Mouse (Mus musculus) Patski (cell line): ENCODE data around the gene Sfn. TPM values are rescaled to one million over a fixed set of nuclear protein-coding genes. Genes with fewer than 3 reads are reported as not detected.

Experiments used
- ATAC-seq: fragments of 100-300 bp; one replicate; pipeline ENCODE4 v1.8.0; 2021
- CTCF ChIA-PET: fragments of 350-600 bp; sonication (Branson Sonifier 250); formaldehyde crosslinking; loops from one replicate; lab custom pipeline; 2022; ENCODE audit warnings: inconsistent platforms; lab: Charles Lee
- POLR2A ChIA-PET: fragments of 350-600 bp; sonication (Branson Sonifier 250); formaldehyde crosslinking; loops from one replicate; lab custom pipeline; 2022; ENCODE audit warnings: antibody characterized with exemption, inconsistent platforms; lab: Charles Lee
- DNase-seq: peaks from one replicate; pipeline ENCODE4 v3.0.0-alpha.2; 2011; ENCODE audit warnings: low read depth, low spot score
- H3K27me3 ChIP-seq: fragments of 371-371 bp; one replicate; pipeline ENCODE4 v1.5.1; 2021
- CTCF ChIP-seq: fragments of 100-300 bp; IDR thresholded peaks from one replicate; pipeline ENCODE4 v1.5.1; 2021
- in situ Hi-C: fragments of 300-500 bp; cut with MboI; formaldehyde crosslinking; loops from 3 replicates; pipeline ENCODE4 v1.11.1; 2018; ENCODE audit warnings: low pct_unique_long_range_greater_than_20kb, mixed read lengths
- polyA plus RNA-seq: library from polyadenylated mRNA; unstranded; gene quantifications from one replicate; pipeline ENCODE4 v1.2.3, GENCODE M21; 2021

The Sfn gene
- polyA plus RNA-seq, 1 experiment from 2014 or later, result 5.8 TPM

DNA sequence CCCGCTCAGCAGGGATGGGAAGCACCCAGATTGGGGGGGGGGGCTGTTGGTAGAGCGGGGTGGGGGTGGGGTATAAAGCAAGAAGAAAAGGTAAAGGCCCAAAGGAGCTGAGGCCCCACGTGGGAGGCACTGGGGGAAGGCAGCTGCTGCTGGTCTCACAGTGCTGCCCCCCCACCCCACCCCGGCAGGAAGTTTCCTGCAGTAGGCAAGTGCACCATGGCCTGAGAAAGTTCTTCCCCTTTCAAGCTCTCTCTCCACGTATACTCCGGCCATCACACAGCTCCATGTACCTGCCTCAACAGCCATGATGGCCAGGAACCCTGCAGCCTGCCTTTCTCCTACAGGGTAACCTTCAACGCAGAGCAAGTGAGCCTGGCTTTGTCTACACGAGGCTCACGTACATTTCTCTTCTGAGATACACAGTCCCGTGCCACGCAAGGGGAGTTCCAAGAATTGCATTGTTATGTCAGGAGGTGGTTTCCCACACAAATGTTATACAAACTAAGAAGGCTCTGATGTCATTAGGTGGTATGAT, 20.3 kb upstream of the Sfn start:
- no peak for TF ChIP-seq CTCF
- H3K27me3 ChIP-seq, result no peaks in the 10 kb centered on the region
- ATAC-seq, result no peak
- in situ Hi-C loops, result no loop called here
- CTCF ChIA-PET, result no interaction called here
- DNase-seq, result no peak
- POLR2A ChIA-PET, result interaction anchor here (0.6 to 0.8 kb wide), 2 partner anchors 9 to 51 kb away, joined by 3 to 5 read pairs; no protein-coding TSS in a partner anchor

DNA sequence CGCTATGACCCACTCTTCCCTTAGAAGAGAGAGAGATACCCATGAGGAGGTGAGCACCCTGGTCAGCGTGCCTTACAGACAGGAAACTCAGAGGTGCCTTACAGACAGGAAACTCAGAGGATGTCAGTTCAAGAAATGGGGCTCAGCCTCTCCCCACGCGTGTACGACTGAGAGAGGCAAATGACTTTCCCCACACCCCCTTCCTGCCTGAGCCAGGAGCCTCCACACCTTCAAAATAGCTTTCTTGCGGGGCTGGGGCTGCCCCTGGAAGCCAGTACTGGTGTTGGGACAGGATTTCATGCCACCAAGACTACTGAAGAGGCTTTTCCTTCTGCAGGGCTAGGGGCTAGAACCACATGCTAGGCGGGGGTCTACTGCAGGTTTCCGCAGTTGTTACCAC, 18.7 kb upstream of the Sfn start:
- no peak for TF ChIP-seq CTCF
- DNase-seq, result no peak
- CTCF ChIA-PET, result interaction anchor here (1.1 to 2.9 kb wide), 3 partner anchors 11 to 25 kb away, joined by 3 to 11 read pairs (median 6); no protein-coding TSS in a partner anchor
- POLR2A ChIA-PET, result interaction anchor here (1.1 kb wide), 1 partner anchor 16 kb away, joined by 4 read pairs; no protein-coding TSS in a partner anchor
- ATAC-seq, result no peak
- in situ Hi-C loops, result no loop called here
- no peaks in the 10 kb centered on the region for H3K27me3 ChIP-seq

DNA sequence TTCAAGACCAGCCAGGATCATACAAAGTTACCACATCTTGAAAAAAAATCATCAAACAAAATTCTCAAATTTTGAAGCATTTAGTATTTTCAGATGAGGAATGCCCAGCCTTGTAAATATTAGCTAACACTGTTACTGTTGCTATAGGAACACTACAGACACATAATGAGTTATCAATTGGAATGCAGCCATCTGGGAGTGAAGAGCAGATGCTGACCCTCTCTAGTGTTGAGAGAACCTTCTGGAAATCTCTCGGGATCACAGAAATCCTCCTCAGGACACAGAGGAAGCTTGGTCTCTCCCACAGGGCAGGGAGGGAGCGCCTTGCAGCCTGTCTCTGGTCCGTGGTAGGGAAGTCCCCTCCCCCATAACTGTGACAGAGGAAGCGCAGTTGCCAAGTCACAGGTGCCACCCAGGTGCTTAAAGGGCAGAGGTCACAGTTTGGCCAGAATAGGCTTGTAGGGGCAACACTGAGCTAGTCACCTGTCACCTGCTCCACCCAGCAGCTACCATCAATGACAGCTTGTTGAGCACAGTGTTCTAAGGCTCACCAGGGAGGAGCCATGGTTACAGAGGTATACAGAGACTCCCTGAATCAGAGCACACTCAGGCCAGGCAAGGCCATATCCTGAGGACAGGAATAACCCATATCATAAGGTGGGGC, 17.6 kb upstream of the Sfn start:
- DNase-seq (no peak), ATAC-seq (no peak)
- in situ Hi-C loops, result no loop called here
- H3K27me3 ChIP-seq, result no peaks in the 10 kb centered on the region
- no peak for TF ChIP-seq CTCF
- POLR2A ChIA-PET, result no interaction called here
- CTCF ChIA-PET, result interaction anchor here (1.0 to 2.9 kb wide), 4 partner anchors 13 to 45 kb away, joined by 3 to 11 read pairs (median 4); partner anchors contain the start of gene Gpatch3

DNA sequence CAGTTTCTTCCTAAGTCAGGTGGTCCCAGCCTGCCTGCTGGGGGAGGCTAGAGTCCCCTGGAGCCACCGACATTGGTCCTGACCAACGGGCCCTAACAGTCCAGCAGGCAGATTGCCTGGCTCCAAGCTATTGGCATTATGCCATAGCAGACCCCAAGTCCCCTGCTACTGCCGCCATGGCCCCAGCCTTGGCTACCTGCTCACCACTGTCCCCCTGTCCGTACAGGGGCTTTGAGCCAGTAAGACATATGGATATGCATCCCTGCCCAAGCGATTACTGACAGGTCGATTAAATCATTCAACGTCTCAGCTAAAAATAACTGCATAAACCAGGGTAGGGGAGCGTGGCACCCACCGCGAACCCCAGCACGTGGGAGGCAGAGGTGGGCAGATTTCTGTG, 16.0 kb upstream of the Sfn start:
- DNase-seq (no peak), ATAC-seq (no peak)
- ChIA-PET POLR2A (interaction anchor here (0.8 kb wide), 1 partner anchor 26 kb away, joined by 3 read pairs; no protein-coding TSS in a partner anchor), CTCF (no interaction called here)
- no peaks in the 10 kb centered on the region for H3K27me3 ChIP-seq
- no peak for TF ChIP-seq CTCF
- in situ Hi-C loops, result no loop called here

DNA sequence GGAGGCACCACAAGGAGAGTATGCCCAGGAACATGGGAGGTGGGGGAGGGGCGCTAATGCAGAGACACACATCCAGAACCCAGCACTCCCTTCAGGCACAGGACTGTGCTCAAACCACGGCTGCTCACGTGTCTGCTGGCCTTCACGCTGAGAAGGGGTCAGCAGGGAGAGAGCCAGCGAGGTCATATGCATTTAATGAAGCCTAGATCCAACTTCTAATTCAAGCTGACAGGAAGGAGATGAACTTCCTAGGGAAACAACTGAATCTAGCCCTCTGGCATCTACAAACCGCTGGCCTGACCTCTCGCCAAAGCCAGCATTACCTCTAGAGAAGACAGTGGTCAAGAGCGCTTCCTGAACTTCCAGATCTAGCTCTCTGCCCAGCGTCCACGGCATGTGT, 13.4 kb upstream of the Sfn start:
- no peaks in the 10 kb centered on the region for H3K27me3 ChIP-seq
- ChIA-PET CTCF (interaction anchor here (1.5 kb wide), 1 partner anchor 17 kb away, joined by 5 read pairs; no protein-coding TSS in a partner anchor), POLR2A (no interaction called here)
- no peak for TF ChIP-seq CTCF
- DNase-seq, result no peak
- no peak for ATAC-seq
- in situ Hi-C loops, result no loop called here

DNA sequence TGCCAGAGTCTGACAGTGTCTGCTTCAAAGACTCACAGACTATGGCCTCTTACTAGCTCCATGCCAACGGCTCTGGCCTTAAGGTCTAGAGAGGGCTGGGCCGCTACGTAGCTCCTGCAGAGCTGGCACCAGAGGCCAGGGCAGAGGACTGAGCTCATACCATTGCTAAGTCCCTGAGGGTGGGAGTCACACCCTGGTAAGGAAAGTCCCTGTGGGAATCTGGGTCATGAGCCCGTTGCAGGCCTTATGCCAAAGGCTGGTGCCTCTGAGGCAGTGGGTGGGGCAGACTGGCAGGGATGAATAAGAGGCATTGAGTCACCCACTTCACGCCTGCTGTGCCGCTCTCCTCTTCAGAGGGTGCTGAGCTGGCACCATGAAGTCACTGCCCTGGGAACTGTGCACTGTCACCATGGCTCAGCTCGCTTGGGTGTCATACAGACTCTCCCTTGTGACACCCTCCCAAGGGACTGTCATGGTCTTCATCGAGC, 12.3 kb upstream of the Sfn start:
- DNase-seq (peak; percentile 96), ATAC-seq (peak; percentile 75)
- CTCF ChIA-PET, result interaction anchor here (1.5 to 1.8 kb wide), 2 partner anchors 18 to 55 kb away, joined by 4 to 5 read pairs; no protein-coding TSS in a partner anchor
- TF ChIP-seq CTCF, result no peak
- POLR2A ChIA-PET, result no interaction called here
- no peaks in the 10 kb centered on the region for H3K27me3 ChIP-seq
- in situ Hi-C loops, result no loop called here

DNA sequence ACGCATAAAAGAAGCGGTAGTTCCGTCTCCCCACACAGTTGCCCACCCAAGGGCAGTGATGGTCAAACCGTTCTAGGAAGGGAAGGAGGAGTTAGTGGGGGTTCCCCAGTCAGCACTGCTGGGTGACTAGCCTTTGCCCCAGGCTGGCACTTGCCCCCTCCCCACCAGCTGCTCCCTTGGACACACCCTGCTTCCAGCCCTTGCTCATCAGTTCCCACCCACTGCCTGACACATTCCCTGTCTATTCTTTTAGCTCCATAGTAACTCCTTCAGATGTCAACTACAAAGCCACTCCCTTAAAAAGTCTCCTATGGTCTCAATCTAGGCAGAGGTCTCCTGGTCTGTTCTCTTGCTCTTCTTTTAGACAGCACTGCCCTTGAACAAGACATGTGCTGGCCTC, 11.9 kb upstream of the Sfn start:
- in situ Hi-C loops, result no loop called here
- DNase-seq (no peak), ATAC-seq (peak; percentile 4)
- no peak for TF ChIP-seq CTCF
- ChIA-PET POLR2A (no interaction called here), CTCF (interaction anchor here (1.1 to 1.8 kb wide), 2 partner anchors 21 to 56 kb away, joined by 3 to 4 read pairs; no protein-coding TSS in a partner anchor)
- no peaks in the 10 kb centered on the region for H3K27me3 ChIP-seq

DNA sequence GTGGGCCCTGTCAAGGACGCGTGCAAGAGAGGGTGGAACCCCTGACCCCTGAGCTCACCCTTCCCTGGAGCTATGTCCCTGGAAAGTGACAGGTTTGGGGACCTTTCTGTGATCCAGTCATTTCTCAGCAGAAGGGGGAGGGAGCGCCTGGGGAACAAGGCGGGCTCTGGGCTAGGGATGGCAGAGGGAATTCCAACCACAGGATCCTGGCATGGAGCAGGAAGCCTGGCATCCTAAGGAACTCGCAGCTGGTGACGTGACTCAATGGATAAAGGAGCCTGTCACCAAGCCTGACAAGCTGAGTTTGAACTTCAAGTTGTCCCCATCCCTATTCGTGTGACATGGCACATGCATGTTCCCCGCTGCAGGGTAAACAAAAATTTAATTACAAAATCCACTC, 11.1 kb upstream of the Sfn start:
- CTCF ChIA-PET, result interaction anchor here (1.1 kb wide), 1 partner anchor 20 kb away, joined by 3 read pairs; no protein-coding TSS in a partner anchor
- POLR2A ChIA-PET, result no interaction called here
- DNase-seq (no peak), ATAC-seq (no peak)
- in situ Hi-C loops, result no loop called here
- TF ChIP-seq CTCF, result no peak
- no peaks in the 10 kb centered on the region for H3K27me3 ChIP-seq

DNA sequence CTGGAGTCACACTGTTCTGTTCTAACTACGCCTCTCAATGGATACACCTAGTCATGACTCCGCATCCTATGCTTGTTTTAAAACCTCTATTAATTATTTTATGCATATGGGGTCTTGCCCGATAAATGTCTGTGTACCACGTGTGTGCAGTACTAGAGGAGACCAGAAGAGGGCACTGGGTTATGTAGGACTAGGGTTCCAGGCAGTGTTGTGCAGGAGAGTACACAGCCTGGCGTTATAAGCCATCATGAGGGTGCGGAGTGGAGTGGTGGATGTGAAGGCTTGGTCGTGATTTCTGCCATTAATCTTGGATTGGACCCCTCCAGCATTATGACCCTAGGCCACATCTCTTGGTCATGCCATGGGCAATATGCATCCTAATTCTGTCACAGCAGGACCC, 10.4 kb upstream of the Sfn start:
- no peak for TF ChIP-seq CTCF
- no peak for DNase-seq
- H3K27me3 ChIP-seq, result no peaks in the 10 kb centered on the region
- CTCF ChIA-PET, result no interaction called here
- POLR2A ChIA-PET, result no interaction called here
- no peak for ATAC-seq
- in situ Hi-C loops, result no loop called here

DNA sequence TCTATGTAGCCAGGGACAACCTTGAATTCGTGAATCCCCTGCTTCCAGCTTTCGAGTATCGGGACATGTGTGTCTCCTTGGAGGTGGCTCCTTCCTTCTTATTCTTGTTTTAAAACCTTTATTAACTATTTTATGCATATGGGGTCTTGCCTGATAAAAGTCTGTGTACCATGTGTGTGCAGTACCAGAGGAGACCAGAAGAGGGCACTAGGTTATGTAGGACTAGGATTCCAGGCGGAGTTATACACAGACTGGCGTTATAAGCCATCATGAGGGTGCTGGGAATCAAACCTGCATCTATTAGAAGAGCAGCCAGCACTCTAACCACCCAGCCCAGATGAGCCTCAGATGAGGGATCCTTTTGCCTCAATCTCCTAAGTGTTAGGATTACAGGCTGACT, 9.8 kb upstream of the Sfn start:
- DNase-seq (no peak), ATAC-seq (no peak)
- TF ChIP-seq CTCF, result no peak
- H3K27me3 ChIP-seq, result no peaks in the 10 kb centered on the region
- in situ Hi-C loops, result no loop called here
- POLR2A ChIA-PET, result no interaction called here
- CTCF ChIA-PET, result interaction anchor here (1.5 kb wide), 1 partner anchor 22 kb away, joined by 5 read pairs; no protein-coding TSS in a partner anchor

DNA sequence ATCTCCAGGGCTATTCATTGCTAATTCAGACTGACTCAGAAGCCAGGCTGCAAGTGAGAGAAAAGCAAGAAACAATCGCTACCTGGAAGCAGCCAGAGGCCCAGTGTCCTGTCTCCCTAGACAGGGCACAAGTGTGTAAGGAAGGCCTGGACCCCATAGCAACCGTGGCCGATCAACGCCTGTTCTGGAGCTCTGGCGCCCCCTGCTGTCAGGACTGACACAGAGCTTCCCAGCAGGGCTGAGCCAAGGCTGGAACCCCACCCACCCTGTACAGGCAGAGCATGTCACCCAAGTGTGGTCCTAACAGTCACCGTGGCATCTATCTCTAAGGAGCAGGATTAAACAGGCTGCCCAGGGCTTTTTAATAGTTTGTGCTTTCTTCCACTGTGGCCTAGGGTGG, 7.8 kb upstream of the Sfn start:
- ATAC-seq, result no peak
- in situ Hi-C loops, result no loop called here
- ChIA-PET POLR2A (interaction anchor here (1.7 kb wide), 1 partner anchor 12 kb away, joined by 3 read pairs; no protein-coding TSS in a partner anchor), CTCF (interaction anchor here (1.3 to 2.2 kb wide), 4 partner anchors 10 to 40 kb away, joined by 3 to 9 read pairs (median 5); partner anchors contain the start of gene Zdhhc18)
- TF ChIP-seq CTCF, result no peak
- no peak for DNase-seq
- no peaks in the 10 kb centered on the region for H3K27me3 ChIP-seq
